Comparison of ENCODE assay signal across 11 mouse cellular contexts in genomic region chr5:138086842-138087241, GRCm38 (mm10). TPM values are rescaled to one million over a fixed set of nuclear protein-coding genes. Genes with fewer than 3 reads are reported as not detected.
DNase-seq lines count a peak whose midpoint lies in the region; ATAC-seq and TF ChIP-seq lines count a peak whose summit lies in the region.
"Had no signal": no experiment of that assay in that cellular context is flagged by ENCODE, and none has a peak within 500 bp of the region (broad histone marks: within the 10 kb centered on the region; RNA-seq: fewer than 3 reads in every experiment).

No protein-coding gene starts in this region.

- TF ChIP-seq CTCF in forebrain, postnatal 0 days (IDR thresholded peaks at IDR 0.05; ENCODE audit: low read depth), result no peak
- no peak for TF ChIP-seq CTCF in layer of hippocampus, adult 2 months (conservative IDR thresholded peaks at IDR 0.05)

- peak overlapping the region; percentile 13 for H3K4me3 ChIP-seq in kidney, embryonic 16.5 days (ENCODE audit: low read length)
- peak overlapping the region; percentile 98 for H3K4me3 ChIP-seq in forebrain, postnatal 0 days (ENCODE audit: low read depth, low read length)
- no peak overlapping the region for H3K4me3 ChIP-seq in liver, embryonic 12.5 days
- peak overlapping the region; percentile 99; the same call in 1 of the 2 replicates for H3K4me3 ChIP-seq in neural tube, embryonic 14.5 days (ENCODE audit: low read depth, low read length)
- no peak overlapping the region; the same call in 1 of the 2 replicates for H3K4me3 ChIP-seq in layer of hippocampus, adult 2 months

- no peaks in the 10 kb centered on the region; the same call in 1 of the 2 replicates for H3K36me3 ChIP-seq in kidney, embryonic 16.5 days (ENCODE audit: insufficient read depth, low read length)
- H3K36me3 ChIP-seq in forebrain, postnatal 0 days (ENCODE audit: insufficient read depth), result no peaks in the 10 kb centered on the region
- H3K36me3 ChIP-seq in liver, embryonic 12.5 days, result peaks cover 17% of the 10 kb centered on the region
- H3K36me3 ChIP-seq in neural tube, embryonic 14.5 days (ENCODE audit: control insufficient read depth, insufficient read depth, low read length), result peaks cover 4% of the 10 kb centered on the region; the same call in 1 of the 2 replicates

- peaks cover 25% of the 10 kb centered on the region for H3K4me1 ChIP-seq in kidney, embryonic 16.5 days (ENCODE audit: insufficient read depth, low read length)
- H3K4me1 ChIP-seq in forebrain, postnatal 0 days (ENCODE audit: insufficient read depth), result peaks cover 20% of the 10 kb centered on the region
- H3K4me1 ChIP-seq in liver, embryonic 12.5 days, result peaks cover 52% of the 10 kb centered on the region
- H3K4me1 ChIP-seq in neural tube, embryonic 14.5 days (ENCODE audit: control insufficient read depth, insufficient read depth, low read length), result peaks cover 12% of the 10 kb centered on the region

- peak overlapping the region; percentile 48 for H3K9ac ChIP-seq in kidney, embryonic 16.5 days (replicated peaks; ENCODE audit: low read length)
- 0 out of 2 replicates have a peak overlapping the region, but pooled peaks have one; percentile 14 for H3K9ac ChIP-seq in forebrain, postnatal 0 days
- peak overlapping the region; percentile 94; the same call in 1 of the 2 replicates for H3K9ac ChIP-seq in liver, embryonic 12.5 days
- H3K9ac ChIP-seq in neural tube, embryonic 14.5 days (replicated peaks; ENCODE audit: low read depth, low read length), result no peak overlapping the region

- H3K27ac ChIP-seq in kidney, embryonic 16.5 days (ENCODE audit: low read length), result peak overlapping the region; percentile 83
- no peak overlapping the region for H3K27ac ChIP-seq in forebrain, postnatal 0 days (ENCODE audit: low read depth, low read length)
- H3K27ac ChIP-seq in liver, embryonic 12.5 days, result no peak overlapping the region
- no peak overlapping the region for H3K27ac ChIP-seq in neural tube, embryonic 14.5 days (ENCODE audit: low read depth, low read length)
- H3K27ac ChIP-seq in layer of hippocampus, adult 2 months, result no peak overlapping the region

- peak overlapping the region; percentile 73 for H3K4me2 ChIP-seq in kidney, embryonic 16.5 days (replicated peaks; ENCODE audit: low read depth, low read length)
- peak overlapping the region; percentile 63 for H3K4me2 ChIP-seq in forebrain, postnatal 0 days (ENCODE audit: low read depth)
- peak overlapping the region; percentile 82 for H3K4me2 ChIP-seq in liver, embryonic 12.5 days
- H3K4me2 ChIP-seq in neural tube, embryonic 14.5 days (ENCODE audit: low read depth, low read length), result peak overlapping the region; percentile 89

- no peaks in the 10 kb centered on the region for H3K27me3 ChIP-seq in kidney, embryonic 16.5 days (ENCODE audit: insufficient read depth, low read length)
- no peaks in the 10 kb centered on the region for H3K27me3 ChIP-seq in forebrain, postnatal 0 days (ENCODE audit: insufficient read depth, low read length)
- no peaks in the 10 kb centered on the region for H3K27me3 ChIP-seq in liver, embryonic 12.5 days (replicated peaks)
- H3K27me3 ChIP-seq in neural tube, embryonic 14.5 days (ENCODE audit: control insufficient read depth, insufficient read depth, low read length), result no peaks in the 10 kb centered on the region

- no peak for ATAC-seq in kidney, embryonic 16.5 days (ENCODE audit: low FRiP score, low TSS enrichment)
- ATAC-seq in forebrain, postnatal 0 days, result no peak
- no peak for ATAC-seq in liver, embryonic 12.5 days
- no peak for ATAC-seq in neural tube, embryonic 14.5 days (ENCODE audit: low read depth)
- ATAC-seq: activated CD4-positive, CD25-positive, alpha-beta regulatory T cell, adult 4 months had no signal

- no peaks in the 10 kb centered on the region for H3K9me3 ChIP-seq in kidney, embryonic 16.5 days (ENCODE audit: low read length)
- no peaks in the 10 kb centered on the region for H3K9me3 ChIP-seq in forebrain, postnatal 0 days (ENCODE audit: low read length)
- no peaks in the 10 kb centered on the region for H3K9me3 ChIP-seq in liver, embryonic 12.5 days (replicated peaks)
- H3K9me3 ChIP-seq in neural tube, embryonic 14.5 days (ENCODE audit: control insufficient read depth, low read length), result no peaks in the 10 kb centered on the region

- 61% methylated on average over 3 of the region's 3 CpGs for WGBS in kidney, embryonic 16.5 days
- 84% methylated on average over 3 of the region's 3 CpGs for WGBS in forebrain, postnatal 0 days
- WGBS in liver, embryonic 12.5 days (ENCODE audit: insufficient replicate concordance), result 78% methylated on average over 3 of the region's 3 CpGs
- WGBS in neural tube, embryonic 14.5 days, result 59% methylated on average over 3 of the region's 3 CpGs

- no peak for DNase-seq in kidney, adult 11 months
- no peak for DNase-seq in forebrain, postnatal 0 days
- DNase-seq in spleen, adult 12 weeks (ENCODE audit: low spot score), result no peak
- no peak for DNase-seq in cerebellum, postnatal 10 days
- no peak for DNase-seq in layer of hippocampus, adult 2 months (ENCODE audit: low spot score in 2 of 2)
- DNase-seq: gastrocnemius, postnatal 36 days had no signal

RNA-seq across cellular contexts. Expression of gene Zkscan1, which starts 2.0 kb away (rescaled TPM):
- polyA plus RNA-seq in kidney, embryonic 16.5 days (2015; fragmentation: Nextera tagmentation; extraction: Ambion mirVana), result 22.7 and 25.7 TPM in 2 replicates
- 45.3 and 59.6 TPM in 2 replicates for total RNA-seq in forebrain, postnatal 0 days (2014; rRNA removed)
- polyA plus RNA-seq in forebrain, postnatal 0 days (2015; fragmentation: Nextera tagmentation; extraction: Ambion mirVana), result 8.4 and 11.2 TPM in 2 replicates
- polyA plus RNA-seq in liver, embryonic 12.5 days (2016; fragmentation: Nextera tagmentation; extraction: Ambion mirVana), result 7.3 and 8.2 TPM in 2 replicates
- 31.2 and 39.4 TPM in 2 replicates for polyA plus RNA-seq in neural tube, embryonic 14.5 days (2014; fragmentation: Nextera tagmentation; extraction: Ambion mirVana)
- total RNA-seq in layer of hippocampus, adult 2 months (2021), result 10 to 100 TPM; 39.7 to 42.3 TPM

RNA-seq across cellular contexts. Expression of gene Zscan21, which starts 29.9 kb away (rescaled TPM):
- 73.4 and 76.4 TPM in 2 replicates for polyA plus RNA-seq in kidney, embryonic 16.5 days (2015; fragmentation: Nextera tagmentation; extraction: Ambion mirVana)
- 27.9 and 32.9 TPM in 2 replicates for total RNA-seq in forebrain, postnatal 0 days (2014; rRNA removed)
- polyA plus RNA-seq in forebrain, postnatal 0 days (2015; fragmentation: Nextera tagmentation; extraction: Ambion mirVana), result 60.4 TPM in 2 replicates
- polyA plus RNA-seq in liver, embryonic 12.5 days (2016; fragmentation: Nextera tagmentation; extraction: Ambion mirVana), result 19.0 and 19.6 TPM in 2 replicates
- 90.9 and 98.7 TPM in 2 replicates for polyA plus RNA-seq in neural tube, embryonic 14.5 days (2014; fragmentation: Nextera tagmentation; extraction: Ambion mirVana)
- 10 to 100 TPM; 13.7 to 16.2 TPM for total RNA-seq in layer of hippocampus, adult 2 months (2021)

RNA-seq across cellular contexts. Expression of gene Smok3c, which starts 33.8 kb away (rescaled TPM):
- not detected in 2 replicates for polyA plus RNA-seq in kidney, embryonic 16.5 days (2015; fragmentation: Nextera tagmentation; extraction: Ambion mirVana)
- not detected in 2 replicates for total RNA-seq in forebrain, postnatal 0 days (2014; rRNA removed)
- not detected in 2 replicates for polyA plus RNA-seq in forebrain, postnatal 0 days (2015; fragmentation: Nextera tagmentation; extraction: Ambion mirVana)
- not detected in 2 replicates for polyA plus RNA-seq in liver, embryonic 12.5 days (2016; fragmentation: Nextera tagmentation; extraction: Ambion mirVana)
- not detected in 2 replicates for polyA plus RNA-seq in neural tube, embryonic 14.5 days (2014; fragmentation: Nextera tagmentation; extraction: Ambion mirVana)
- not detected for total RNA-seq in layer of hippocampus, adult 2 months (2021)
- total RNA-seq: gastrocnemius, postnatal 36 days; layer of hippocampus, adult 8-10 months had no signal
- polyA plus RNA-seq: activated CD4-positive, CD25-positive, alpha-beta regulatory T cell, adult 4 months had no signal

Comparison
In these comparisons a context has a peak if more than half of its experiments do, and no peak if none do; other contexts are left out.
1. H3K4me3 ChIP-seq: peak in kidney, embryonic 16.5 days (single experiment), forebrain, postnatal 0 days (single experiment) and neural tube, embryonic 14.5 days (single experiment); none in liver, embryonic 12.5 days (single experiment) and layer of hippocampus, adult 2 months (single experiment).
2. Peak in every context shown above with its lines, with median percentiles within 50 percentile points of each other: H3K4me2 ChIP-seq.